Mouse (Mus musculus) heart, postnatal 0 days (tissue): ENCODE measurements at regions not wholly inside any gene's neighbourhood (a gene's known extent, or its start where the extent isn't known, plus 50 kb on each side); places are given as distances from the start of the nearest gene placed in this dataset.
A peak's percentile ranks its signal among the peaks of the same experiment; 100 is the strongest.

Experiments
- ATAC-seq: fragments of 200-750 bp; cut with Nextera tagmentation; 2 replicates; pipeline ENCODE4 v1.8.0; 2017; ENCODE audit warnings: low read depth, moderate number of reproducible peaks, moderate library complexity; ENCODE audit not compliant: insufficient read depth
- DNase-seq: peaks from one replicate; pipeline ENCODE4 v3.0.0-alpha.2; 2016; ENCODE audit warnings: low spot score
- H3K27ac ChIP-seq: fragments of 300-500 bp; sonication (generic); 2 replicates; pipeline ENCODE4 v1.5.1; 2014; ENCODE audit warnings: low read depth, mild to moderate bottlenecking
- H3K27me3 ChIP-seq: fragments of 300-500 bp; sonication (generic); 2 replicates; pipeline ENCODE4 v1.6.1; 2014; ENCODE audit warnings: low read length, mixed read lengths; ENCODE audit not compliant: control insufficient read depth, insufficient read depth
- H3K36me3 ChIP-seq: fragments of 300-500 bp; sonication (generic); replicated peaks from 2 replicates; pipeline ENCODE4 v1.6.1; 2014; ENCODE audit warnings: low read length, mixed read lengths; ENCODE audit not compliant: control insufficient read depth, insufficient read depth
- H3K4me1 ChIP-seq: fragments of 300-500 bp; sonication (generic); 2 replicates; pipeline ENCODE4 v1.6.1; 2014; ENCODE audit warnings: antibody characterized with exemption; ENCODE audit not compliant: control insufficient read depth, insufficient read depth
- H3K4me2 ChIP-seq: fragments of 300-500 bp; sonication (generic); 2 replicates; pipeline ENCODE4 v1.6.1; 2014; ENCODE audit warnings: low read depth, mild to moderate bottlenecking, low read length, moderate library complexity
- H3K4me3 ChIP-seq: fragments of 300-500 bp; sonication (generic); 2 replicates; pipeline ENCODE4 v1.5.1; 2014; ENCODE audit warnings: low read depth, low read length
- H3K9ac ChIP-seq: fragments of 300-500 bp; sonication (generic); replicated peaks from 2 replicates; pipeline ENCODE4 v1.6.1; 2014; ENCODE audit warnings: low read depth, low read length, mixed read lengths
- H3K9me3 ChIP-seq: fragments of 300-500 bp; sonication (generic); replicated peaks from 2 replicates; pipeline ENCODE4 v1.6.1; 2016; ENCODE audit warnings: low read length; ENCODE audit not compliant: control insufficient read depth
- CTCF ChIP-seq: IDR thresholded peaks from 2 replicates; pipeline ENCODE4 v1.5.1; 2016; ENCODE audit warnings: antibody characterized with exemption, control low read depth, low read depth
- EP300 ChIP-seq: IDR thresholded peaks from 2 replicates; pipeline ENCODE4 v1.6.1; 2016; ENCODE audit warnings: antibody characterized with exemption, low read depth
- WGBS: fragments of 180-500 bp; shearing (Covaris S2); extraction: QIAGEN DNeasy Blood & Tissue Kit; methylation state at CpG from one replicate; pipeline ENCODE4 v1.1.7; 2014; 5-methylcytosine and 5-hydroxymethylcytosine counted together

DNA sequence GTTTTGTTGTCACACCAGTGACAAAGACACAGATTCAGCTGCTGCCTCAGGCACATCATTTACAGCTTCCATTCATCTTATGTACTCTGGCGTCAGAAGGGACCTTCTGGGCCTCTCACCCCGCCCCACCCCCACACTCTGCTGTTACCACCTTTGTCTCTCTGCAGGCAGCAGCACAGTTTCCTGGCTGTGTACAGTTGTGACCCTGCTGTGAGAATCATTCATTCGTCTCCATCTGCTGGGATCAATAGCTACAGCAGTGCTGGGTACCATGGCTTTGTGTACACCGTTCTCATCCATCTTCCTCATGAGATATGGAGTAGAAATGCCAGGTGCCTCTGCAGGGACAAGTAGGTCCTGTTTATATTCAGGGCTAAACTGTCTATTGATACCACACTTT lies 254.0 kb downstream of the Zfp704 start:
- ATAC-seq, result no peak
- DNase-seq, result no peak
- WGBS, result 78% methylated on average over 4 of the region's 4 CpGs
- Histone ChIP-seq H3K4me2 (no peak overlapping the region), H3K9me3 (no peaks in the 10 kb centered on the region), H3K9ac (no peak overlapping the region), H3K36me3 (no peaks in the 10 kb centered on the region), H3K27ac (no peak overlapping the region), H3K4me1 (no peaks in the 10 kb centered on the region), H3K4me3 (no peak overlapping the region), H3K27me3 (no peaks in the 10 kb centered on the region)
- TF ChIP-seq CTCF (no peak), EP300 (no peak)

GRCm38 (mm10) chr3:9354756-9355155 lies 255.1 kb downstream of the Zfp704 start:
- no peaks in the 10 kb centered on the region for H3K9me3 ChIP-seq
- ATAC-seq, result no peak
- TF ChIP-seq CTCF (no peak), EP300 (no peak)
- no peak for DNase-seq
- H3K36me3 ChIP-seq, result no peaks in the 10 kb centered on the region
- no peak overlapping the region for H3K27ac ChIP-seq
- H3K4me1 ChIP-seq, result no peaks in the 10 kb centered on the region
- H3K27me3 ChIP-seq, result no peaks in the 10 kb centered on the region
- WGBS, result 43% methylated on average over 11 of the region's 11 CpGs
- no peak overlapping the region for H3K4me2 ChIP-seq
- H3K9ac ChIP-seq, result no peak overlapping the region
- H3K4me3 ChIP-seq, result no peak overlapping the region

- 0 out of 2 replicates have a peak, but pooled peaks cover 3% of the 10 kb centered on the region for H3K4me1 ChIP-seq
- H3K36me3 ChIP-seq, result no peaks in the 10 kb centered on the region
- H3K4me2 ChIP-seq, result no peak overlapping the region
- DNase-seq (no peak), ATAC-seq (no peak)
- H3K4me3 ChIP-seq, result no peak overlapping the region
- 81% methylated on average over 7 of the region's 7 CpGs for WGBS
- no peaks in the 10 kb centered on the region for H3K27me3 ChIP-seq
- H3K9ac ChIP-seq, result no peak overlapping the region
- no peaks in the 10 kb centered on the region for H3K9me3 ChIP-seq
- no peak overlapping the region for H3K27ac ChIP-seq
- no peak for TF ChIP-seq CTCF
- TF ChIP-seq EP300, result no peak
Observed at GRCm38 (mm10) chr3:9352251-9352650, 257.6 kb downstream of the Zfp704 start.

DNA sequence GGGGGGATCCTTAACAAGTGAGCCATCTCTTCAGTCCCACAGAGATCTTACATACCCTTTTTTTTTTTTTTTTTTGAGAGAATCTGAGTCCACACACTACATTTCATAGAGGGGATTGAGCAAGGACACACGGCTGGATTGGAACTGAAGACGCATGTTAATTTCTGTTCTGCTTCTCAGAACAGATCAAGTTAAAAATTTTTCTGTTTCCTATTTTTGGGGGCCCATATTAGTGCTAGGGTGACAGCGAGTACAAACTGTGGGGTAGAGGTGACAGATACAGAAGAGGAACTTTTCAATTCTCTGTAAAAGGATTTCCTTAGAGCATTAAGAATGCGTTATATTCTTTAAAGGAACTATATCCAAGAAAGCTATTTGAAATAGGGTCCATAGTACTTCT lies 260.1 kb downstream of the Zfp704 start:
- no peak overlapping the region for H3K4me3 ChIP-seq
- H3K9ac ChIP-seq, result no peak overlapping the region
- 0 out of 2 replicates have a peak, but pooled peaks cover 3% of the 10 kb centered on the region for H3K4me1 ChIP-seq
- no peak for DNase-seq
- ATAC-seq, result no peak
- TF ChIP-seq EP300 (no peak), CTCF (no peak)
- 91% methylated on average over 4 of the region's 4 CpGs for WGBS
- H3K27me3 ChIP-seq, result no peaks in the 10 kb centered on the region
- no peak overlapping the region for H3K4me2 ChIP-seq
- no peaks in the 10 kb centered on the region for H3K9me3 ChIP-seq
- no peaks in the 10 kb centered on the region for H3K36me3 ChIP-seq
- H3K27ac ChIP-seq, result no peak overlapping the region

GRCm38 (mm10) chr3:9347446-9347860 lies 262.4 kb downstream of the Zfp704 start:
- peak; percentile 38 for DNase-seq
- WGBS, result 6% methylated on average over 15 of the region's 15 CpGs

DNA sequence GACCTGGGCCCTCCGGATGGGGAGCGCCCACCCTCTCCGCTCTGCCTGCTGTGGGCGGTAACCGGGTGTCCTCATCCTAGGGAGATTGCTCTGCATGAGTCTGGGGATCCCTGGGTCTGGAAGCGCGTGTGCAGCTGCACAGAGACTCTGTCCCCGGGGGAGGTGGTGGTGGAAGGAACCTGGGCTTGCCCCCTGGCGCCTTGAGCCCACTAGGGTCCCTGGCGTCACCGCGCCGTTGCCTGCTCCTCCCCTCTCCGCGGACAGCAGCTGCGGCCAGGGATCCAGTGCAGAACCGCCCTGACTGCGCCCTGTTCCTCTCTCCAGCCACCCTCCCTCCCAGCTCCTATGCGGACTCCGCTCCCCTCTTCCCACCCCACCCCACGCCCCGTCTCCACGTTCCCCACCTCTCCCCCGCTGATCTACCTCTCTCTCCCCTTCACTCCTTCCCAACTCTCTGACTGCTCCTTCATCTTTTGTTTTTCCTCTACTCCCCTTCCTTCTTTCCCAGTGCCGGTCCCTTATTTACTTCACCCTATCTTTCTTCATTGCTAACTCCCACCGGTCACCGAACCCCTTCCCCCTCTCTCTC lies 262.9 kb downstream of the Zfp704 start:
- Histone ChIP-seq H3K27me3 (no peaks in the 10 kb centered on the region), H3K9ac (peak overlapping the region; percentile 27; the same call in 1 of the 2 replicates), H3K9me3 (no peaks in the 10 kb centered on the region), H3K36me3 (no peaks in the 10 kb centered on the region), H3K4me2 (peak overlapping the region; percentile 82), H3K4me1 (0 out of 2 replicates have a peak, but pooled peaks cover 3% of the 10 kb centered on the region), H3K4me3 (peak overlapping the region; percentile 52), H3K27ac (no peak overlapping the region)
- TF ChIP-seq EP300, result no peak
- TF ChIP-seq CTCF, result no peak
- 1% methylated on average over 24 of the region's 27 CpGs for WGBS
- ATAC-seq, result peak; percentile 76
- DNase-seq, result peak; percentile 41

More at GRCm38 (mm10) chr3:9347446-9347860, 262.4 kb downstream of the Zfp704 start:
- peak overlapping the region; percentile 52 for H3K4me3 ChIP-seq
- peak overlapping the region; percentile 82 for H3K4me2 ChIP-seq
- H3K4me1 ChIP-seq, result 0 out of 2 replicates have a peak, but pooled peaks cover 3% of the 10 kb centered on the region
- TF ChIP-seq EP300, result no peak
- TF ChIP-seq CTCF, result no peak
- H3K27ac ChIP-seq, result no peak overlapping the region
- no peaks in the 10 kb centered on the region for H3K27me3 ChIP-seq
- no peaks in the 10 kb centered on the region for H3K36me3 ChIP-seq
- peak overlapping the region; percentile 27; the same call in 1 of the 2 replicates for H3K9ac ChIP-seq
- ATAC-seq, result peak; percentile 77
- no peaks in the 10 kb centered on the region for H3K9me3 ChIP-seq
